Mouse (Mus musculus) liver, embryonic 16.5 days (tissue): ENCODE data around the gene Mrps23. TPM values are rescaled to one million over a fixed set of nuclear protein-coding genes. Genes with fewer than 3 reads are reported as not detected.
"Not testable (repeated sequence)": the region's sequence is repeated elsewhere in the genome, so short reads cannot be mapped to it uniquely, and the experiment has no call there.

Experiments used
- ATAC-seq: fragments of 200-750 bp; cut with Nextera tagmentation; 2 replicates; pipeline ENCODE4 v1.8.0; 2017; ENCODE audit warnings: low read depth, mild to moderate bottlenecking, moderate number of reproducible peaks, moderate library complexity
- H3K27ac ChIP-seq: fragments of 300-500 bp; sonication (generic); 2 replicates; pipeline ENCODE4 v1.5.1; 2014; ENCODE audit warnings: mild to moderate bottlenecking, low read length
- H3K27me3 ChIP-seq: fragments of 300-500 bp; sonication (generic); 2 replicates; pipeline ENCODE4 v1.6.1; 2014; ENCODE audit warnings: low read depth, low read length, mixed read lengths; ENCODE audit not compliant: control insufficient read depth, insufficient read depth
- H3K36me3 ChIP-seq: fragments of 300-500 bp; sonication (generic); 2 replicates; pipeline ENCODE4 v1.6.1; 2014; ENCODE audit warnings: mild to moderate bottlenecking; ENCODE audit not compliant: control insufficient read depth, insufficient read depth
- H3K4me1 ChIP-seq: fragments of 300-500 bp; sonication (generic); 2 replicates; pipeline ENCODE4 v1.6.1; 2014; ENCODE audit warnings: low read depth, low read length, mixed read lengths; ENCODE audit not compliant: control insufficient read depth
- H3K4me2 ChIP-seq: fragments of 300-500 bp; sonication (generic); 2 replicates; pipeline ENCODE4 v1.6.1; 2014; ENCODE audit warnings: low read depth, low read length, mixed read lengths
- H3K4me3 ChIP-seq: fragments of 300-500 bp; sonication (generic); 2 replicates; pipeline ENCODE4 v1.5.1; 2014; ENCODE audit warnings: low read depth, mild to moderate bottlenecking, low read length
- H3K9ac ChIP-seq: fragments of 300-500 bp; sonication (generic); 2 replicates; pipeline ENCODE4 v1.6.1; 2014; ENCODE audit warnings: low read depth, low read length
- H3K9me3 ChIP-seq: fragments of 300-500 bp; sonication (generic); replicated peaks from 2 replicates; pipeline ENCODE4 v1.6.1; 2016; ENCODE audit warnings: low read length; ENCODE audit not compliant: control insufficient read depth
- WGBS: fragments of 180-500 bp; shearing (Covaris S2); extraction: QIAGEN DNeasy Blood & Tissue Kit; methylation state at CpG from one replicate; pipeline ENCODE4 v1.1.7; 2014; ENCODE audit not compliant: insufficient replicate concordance; 5-methylcytosine and 5-hydroxymethylcytosine counted together
- polyA plus RNA-seq: library from polyadenylated mRNA; unstranded; fragments of >200 nt; fragmentation: Nextera tagmentation; extraction: Ambion mirVana; gene quantifications from 2 replicates; pipeline ENCODE4 v1.2.1, GENCODE M21; 2015

Mrps23 gene
- polyA plus RNA-seq, 1 experiment from 2014 or later: 23.5 TPM

- WGBS: 3% methylated on average over 2 of the region's 2 CpGs
- Histone ChIP-seq H3K4me1 (peaks cover 6% of the 10 kb centered on the region), H3K27ac (no peak overlapping the region), H3K9ac (no peak overlapping the region), H3K4me3 (no peak overlapping the region), H3K9me3 (no peaks in the 10 kb centered on the region), H3K27me3 (peaks cover 38% of the 10 kb centered on the region), H3K4me2 (no peak overlapping the region), H3K36me3 (no peaks in the 10 kb centered on the region)
- ATAC-seq: no peak
Measured at GRCm38 (mm10) chr11:88197153-88197576, 7.0 kb upstream of the Mrps23 start.

GRCm38 (mm10) chr11:88198223-88198622 is 6.0 kb upstream of the Mrps23 start:
- H3K4me2 ChIP-seq: no peak overlapping the region
- H3K36me3 ChIP-seq: no peaks in the 10 kb centered on the region
- H3K9ac ChIP-seq: no peak overlapping the region
- no peak for ATAC-seq
- H3K4me3 ChIP-seq: no peak overlapping the region
- no peaks in the 10 kb centered on the region for H3K9me3 ChIP-seq
- 48% methylated on average over 4 of the region's 4 CpGs for WGBS
- peaks cover 10% of the 10 kb centered on the region for H3K4me1 ChIP-seq
- H3K27ac ChIP-seq: no peak overlapping the region
- H3K27me3 ChIP-seq: peaks cover 27% of the 10 kb centered on the region

- no peaks in the 10 kb centered on the region for H3K9me3 ChIP-seq
- peaks cover 23% of the 10 kb centered on the region for H3K4me1 ChIP-seq
- no peak overlapping the region for H3K4me2 ChIP-seq
- H3K9ac ChIP-seq: no peak overlapping the region
- no peak overlapping the region for H3K27ac ChIP-seq
- 60% methylated on average over 2 of the region's 2 CpGs for WGBS
- H3K36me3 ChIP-seq: no peaks in the 10 kb centered on the region
- ATAC-seq: no peak
- H3K4me3 ChIP-seq: no peak overlapping the region
- peaks cover 5% of the 10 kb centered on the region for H3K27me3 ChIP-seq
Measured at GRCm38 (mm10) chr11:88201172-88201571, 3.0 kb upstream of the Mrps23 start.

- no peak overlapping the region for H3K9ac ChIP-seq
Measured at GRCm38 (mm10) chr11:88202077-88202476, 2.1 kb upstream of the Mrps23 start.

GRCm38 (mm10) chr11:88204593-88205368 is 593 bp downstream of the Mrps23 start:
- H3K9ac ChIP-seq: peak overlapping the region; percentile 78
- peak overlapping the region; percentile 78 for H3K4me3 ChIP-seq
- WGBS: 23% methylated on average over 30 of the region's 30 CpGs
- H3K27ac ChIP-seq: peak overlapping the region; percentile 15; the same call in 1 of the 2 replicates
- peak; percentile 4; the same call in 1 of the 2 replicates for ATAC-seq
- H3K4me1 ChIP-seq: peaks cover 23% of the 10 kb centered on the region
- H3K27me3 ChIP-seq: no peaks in the 10 kb centered on the region
- peak overlapping the region; percentile 72 for H3K4me2 ChIP-seq
- H3K9me3 ChIP-seq: no peaks in the 10 kb centered on the region
- H3K36me3 ChIP-seq: peaks cover under 1% of the 10 kb centered on the region; the same call in 1 of the 2 replicates

More at GRCm38 (mm10) chr11:88202077-88202476, 2.1 kb upstream of the Mrps23 start:
- H3K9me3 ChIP-seq: no peaks in the 10 kb centered on the region
- no peak for ATAC-seq
- H3K27me3 ChIP-seq: no peaks in the 10 kb centered on the region
- peak overlapping the region; percentile 7; the same call in 1 of the 2 replicates for H3K4me2 ChIP-seq
- no peak overlapping the region for H3K4me3 ChIP-seq
- peaks cover 23% of the 10 kb centered on the region for H3K4me1 ChIP-seq
- no peak overlapping the region for H3K27ac ChIP-seq
- whole genome bisulfite sequencing: 14% methylated on average over 2 of the region's 2 CpGs
- H3K36me3 ChIP-seq: no peaks in the 10 kb centered on the region

GRCm38 (mm10) chr11:88206576-88206975 is 2.4 kb downstream of the Mrps23 start:
- not testable (repeated sequence) for ATAC-seq
- WGBS: 64% methylated on average over 7 of the region's 8 CpGs
- peaks cover 13% of the 10 kb centered on the region for H3K36me3 ChIP-seq

GRCm38 (mm10) chr11:88207697-88208096 is 3.5 kb downstream of the Mrps23 start:
- no peak overlapping the region for H3K9ac ChIP-seq
- no peaks in the 10 kb centered on the region for H3K27me3 ChIP-seq
- 91% methylated on average over 2 of the region's 2 CpGs for WGBS
- no peak overlapping the region for H3K4me3 ChIP-seq
- no peak overlapping the region for H3K4me2 ChIP-seq
- no peak overlapping the region for H3K27ac ChIP-seq
- peaks cover 13% of the 10 kb centered on the region for H3K36me3 ChIP-seq
- peaks cover 15% of the 10 kb centered on the region for H3K4me1 ChIP-seq
- ATAC-seq: no peak
- H3K9me3 ChIP-seq: no peaks in the 10 kb centered on the region

More at GRCm38 (mm10) chr11:88206576-88206975, 2.4 kb downstream of the Mrps23 start:
- not testable (repeated sequence) for H3K4me2 ChIP-seq, H3K27ac ChIP-seq, H3K27me3 ChIP-seq, H3K4me3 ChIP-seq, H3K9ac ChIP-seq, H3K9me3 ChIP-seq
- peaks cover 22% of the 10 kb centered on the region for H3K4me1 ChIP-seq

- Histone ChIP-seq H3K4me3 (no peak overlapping the region), H3K36me3 (peaks cover 13% of the 10 kb centered on the region), H3K9ac (no peak overlapping the region), H3K27ac (no peak overlapping the region), H3K4me2 (no peak overlapping the region), H3K9me3 (no peaks in the 10 kb centered on the region), H3K27me3 (no peaks in the 10 kb centered on the region), H3K4me1 (no peaks in the 10 kb centered on the region)
- WGBS: 67% methylated on average over 5 of the region's 5 CpGs
- ATAC-seq: no peak
Measured at GRCm38 (mm10) chr11:88211824-88212582, 7.8 kb downstream of the Mrps23 start.

- no peak for ATAC-seq
- no peak overlapping the region for H3K27ac ChIP-seq
- H3K9me3 ChIP-seq: no peaks in the 10 kb centered on the region
- WGBS: 35% methylated on average over 6 of the region's 6 CpGs
- H3K4me3 ChIP-seq: no peak overlapping the region
- no peaks in the 10 kb centered on the region for H3K4me1 ChIP-seq
- H3K4me2 ChIP-seq: no peak overlapping the region
- H3K9ac ChIP-seq: no peak overlapping the region
- H3K27me3 ChIP-seq: no peaks in the 10 kb centered on the region; the same call in 1 of the 2 replicates
- peaks cover 13% of the 10 kb centered on the region for H3K36me3 ChIP-seq
Measured at GRCm38 (mm10) chr11:88213757-88214156, 9.6 kb downstream of the Mrps23 start.
